35 mouse cellular contexts compared by ENCODE assay signal in the genomic region with DNA sequence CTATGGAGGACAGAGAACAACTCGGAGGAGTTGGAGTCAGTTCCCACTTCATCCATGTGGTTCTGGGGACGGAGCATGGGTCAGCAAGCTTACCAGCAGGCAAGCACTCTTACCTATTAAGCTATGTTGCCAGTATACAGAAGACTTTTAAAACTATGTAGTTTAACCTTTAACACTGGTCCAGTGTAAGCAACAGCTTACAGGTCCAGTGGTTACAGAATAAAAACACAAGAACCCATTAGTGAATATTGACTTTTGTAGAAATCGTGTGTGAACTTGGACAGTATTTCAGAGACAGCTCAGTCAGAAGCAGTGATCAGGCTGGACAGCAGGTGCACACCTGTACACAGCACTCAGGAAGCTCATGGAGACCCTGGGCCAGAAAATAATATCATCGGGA.
"Had no signal": no experiment of that assay in that cellular context is flagged by ENCODE, and none has a peak within 500 bp of the region (broad histone marks: within the 10 kb centered on the region; RNA-seq: fewer than 3 reads in every experiment).

No protein-coding gene starts in this region.

- H3K9me3 ChIP-seq: heart, embryonic 10.5 days; heart, embryonic 13.5 days; heart, embryonic 15.5 days; hindbrain, embryonic 10.5 days; hindbrain, embryonic 12.5 days; hindbrain, embryonic 13.5 days; hindbrain, embryonic 15.5 days; intestine, embryonic 15.5 days; kidney, embryonic 15.5 days had no signal

- H3K36me3 ChIP-seq: heart, embryonic 10.5 days; heart, embryonic 13.5 days; heart, embryonic 15.5 days; hindbrain, embryonic 10.5 days; hindbrain, embryonic 12.5 days; hindbrain, embryonic 13.5 days; hindbrain, embryonic 15.5 days; intestine, embryonic 15.5 days had no signal

- H3K4me2 ChIP-seq: heart, embryonic 11.5 days; heart, embryonic 13.5 days; heart, embryonic 15.5 days; hindbrain, embryonic 12.5 days; hindbrain, embryonic 13.5 days; hindbrain, embryonic 14.5 days; hindbrain, embryonic 15.5 days; intestine, embryonic 15.5 days; kidney, embryonic 15.5 days had no signal

- H3K27ac ChIP-seq: heart, adult 2 months; heart, embryonic 10.5 days; heart, embryonic 13.5 days; heart, embryonic 15.5 days; hindbrain, embryonic 10.5 days; hindbrain, embryonic 12.5 days; hindbrain, embryonic 13.5 days; hindbrain, embryonic 14.5 days; hindbrain, embryonic 15.5 days; hindbrain, postnatal 0 days; intestine, embryonic 15.5 days; kidney, embryonic 15.5 days; kidney, postnatal 0 days; layer of hippocampus, adult 2 months had no signal

- H3K4me1 ChIP-seq: hindbrain, embryonic 10.5 days; hindbrain, embryonic 12.5 days; hindbrain, embryonic 13.5 days; hindbrain, embryonic 15.5 days; kidney, embryonic 15.5 days had no signal

- DNase-seq: heart, adult 2 months; heart, postnatal 10 days; heart, postnatal 14 days; heart, postnatal 36 days; heart, postnatal 4 days; kidney, adult 11 months; kidney, adult 18-20 months; kidney, adult 2 months; kidney, adult 8-10 months; kidney, adult 9 months; kidney, postnatal 10 days; kidney, postnatal 14 days; kidney, postnatal 25 days; kidney, postnatal 36 days; kidney, postnatal 4 days; layer of hippocampus, adult 9-11 months; layer of hippocampus, postnatal 36 days had no signal

- H3K27me3 ChIP-seq: heart, embryonic 13.5 days; heart, embryonic 15.5 days; hindbrain, embryonic 12.5 days; hindbrain, embryonic 13.5 days; hindbrain, embryonic 15.5 days; intestine, embryonic 15.5 days; kidney, embryonic 15.5 days had no signal

- H3K4me3 ChIP-seq: heart, adult 2 months; heart, embryonic 10.5 days; heart, embryonic 13.5 days; heart, embryonic 15.5 days; hindbrain, embryonic 10.5 days; hindbrain, embryonic 12.5 days; hindbrain, embryonic 13.5 days; hindbrain, embryonic 15.5 days; intestine, embryonic 15.5 days; kidney, embryonic 15.5 days; layer of hippocampus, adult 2 months had no signal

- ATAC-seq: hindbrain, embryonic 16.5 days; hindbrain, postnatal 0 days; inflammation-experienced regulatory T-cells, adult 6 months; intestine, embryonic 15.5 days; intestine, embryonic 16.5 days; intestine, postnatal 0 days had no signal

- H3K9ac ChIP-seq: heart, embryonic 13.5 days; heart, embryonic 15.5 days; hindbrain, embryonic 12.5 days; hindbrain, embryonic 13.5 days; hindbrain, embryonic 14.5 days; hindbrain, embryonic 15.5 days; intestine, embryonic 15.5 days; kidney, embryonic 15.5 days had no signal
